Mouse (Mus musculus): ENCODE results near the gene Ano10.
"Not testable (repeated sequence)": the region's sequence is repeated elsewhere in the genome, so short reads cannot be mapped to it uniquely, and the experiment has no call there.

The Ano10 gene

GRCm38 (mm10) chr9:122294242-122294881, at the start of gene Ano10:
Gene Ano10 (minus strand): TSS chr9:122294423.
- peak; percentile 99 for DNase-seq

GRCm38 (mm10) chr9:122343399-122343798, 49.2 kb upstream of the Ano10 start:
- DNase-seq, result no peak

- no peak for DNase-seq
Measured at GRCm38 (mm10) chr9:122339972-122340371, 45.7 kb upstream of the Ano10 start.

- no peak for DNase-seq
Measured at GRCm38 (mm10) chr9:122337510-122337931, 43.3 kb upstream of the Ano10 start.

- DNase-seq, result no peak
Measured at GRCm38 (mm10) chr9:122336677-122337076, 42.5 kb upstream of the Ano10 start.

- no peak for DNase-seq
Measured at GRCm38 (mm10) chr9:122328199-122328598, 34.0 kb upstream of the Ano10 start.

GRCm38 (mm10) chr9:122325996-122326395, 31.8 kb upstream of the Ano10 start:
- DNase-seq, result no peak

- no peak for DNase-seq
Measured at GRCm38 (mm10) chr9:122322356-122322755, 28.1 kb upstream of the Ano10 start.

GRCm38 (mm10) chr9:122320626-122321025, 26.4 kb upstream of the Ano10 start:
- DNase-seq, result no peak

- no peak for DNase-seq
Measured at GRCm38 (mm10) chr9:122316562-122316961, 22.3 kb upstream of the Ano10 start.

- no peak for DNase-seq
Measured at GRCm38 (mm10) chr9:122315501-122315900, 21.3 kb upstream of the Ano10 start.

GRCm38 (mm10) chr9:122314942-122315341, 20.7 kb upstream of the Ano10 start:
- DNase-seq, result no peak

- DNase-seq, result no peak
Measured at GRCm38 (mm10) chr9:122314386-122314785, 20.2 kb upstream of the Ano10 start.

- not testable (repeated sequence) for DNase-seq
Measured at GRCm38 (mm10) chr9:122313128-122313527, 18.9 kb upstream of the Ano10 start.

GRCm38 (mm10) chr9:122312296-122312990, 18.2 kb upstream of the Ano10 start:
- DNase-seq, result no peak

- DNase-seq, result peak; percentile 55
Measured at GRCm38 (mm10) chr9:122311051-122311760, 17.0 kb upstream of the Ano10 start.

GRCm38 (mm10) chr9:122310613-122311049, 16.4 kb upstream of the Ano10 start:
- peak; percentile 90 for DNase-seq

GRCm38 (mm10) chr9:122309013-122309980, 15.1 kb upstream of the Ano10 start:
- peak; percentile 23 for DNase-seq

- DNase-seq, result no peak
Measured at GRCm38 (mm10) chr9:122305302-122305701, 11.1 kb upstream of the Ano10 start.

- no peak for DNase-seq
Measured at GRCm38 (mm10) chr9:122296169-122296568, 1.9 kb upstream of the Ano10 start.

- DNase-seq, result no peak
Measured at GRCm38 (mm10) chr9:122295396-122295795, 1.2 kb upstream of the Ano10 start.

GRCm38 (mm10) chr9:122293865-122294241, 370 bp downstream of the Ano10 start:
- no peak for DNase-seq

- DNase-seq, result no peak
Measured at GRCm38 (mm10) chr9:122290192-122290591, 4.0 kb downstream of the Ano10 start.

Measured in kidney, postnatal 10 days (tissue).